Mouse (Mus musculus) erythroblast, embryonic 14.5 days (primary cell): ENCODE measurements around the gene Zfp346. TPM values are rescaled to one million over a fixed set of nuclear protein-coding genes. Genes with fewer than 3 reads are reported as not detected.

Source experiments
- H3K27me3 ChIP-seq: 2 replicates; pipeline ENCODE4 v1.6.1; 2012; ENCODE audit warnings: inconsistent platforms; ENCODE audit not compliant: control insufficient read depth
- H3K36me3 ChIP-seq: 2 replicates; pipeline ENCODE4 v1.6.1; 2012; ENCODE audit warnings: mild to moderate bottlenecking, inconsistent platforms; ENCODE audit not compliant: control insufficient read depth
- H3K4me1 ChIP-seq: 2 replicates; pipeline ENCODE4 v1.6.1; 2012; ENCODE audit warnings: inconsistent platforms; ENCODE audit not compliant: control insufficient read depth
- H3K4me3 ChIP-seq: replicated peaks from 2 replicates; pipeline ENCODE3; 2012; ENCODE audit warnings: moderate library complexity, mild to moderate bottlenecking, inconsistent platforms
- H3K9me3 ChIP-seq: 2 replicates; pipeline ENCODE4 v1.6.1; 2012; ENCODE audit warnings: low read length, inconsistent platforms, mixed read lengths; ENCODE audit not compliant: control insufficient read depth
- GATA1 ChIP-seq: IDR thresholded peaks from 2 replicates; pipeline ENCODE4 v1.6.1; 2012; ENCODE audit warnings: low read length, inconsistent platforms, mixed read lengths
- TAL1 ChIP-seq: IDR thresholded peaks from 3 replicates; pipeline ENCODE4 v1.6.1; 2012; ENCODE audit warnings: low read length, inconsistent platforms, mixed read lengths
- polyA plus RNA-seq: library from polyadenylated mRNA; stranded (reverse); fragments of >175 nt; gene quantifications from 2 replicates; pipeline ENCODE4 v1.2.3, GENCODE M21; 2012

Zfp346 gene
- polyA plus RNA-seq, 1 experiment: 0.61 TPM

DNA sequence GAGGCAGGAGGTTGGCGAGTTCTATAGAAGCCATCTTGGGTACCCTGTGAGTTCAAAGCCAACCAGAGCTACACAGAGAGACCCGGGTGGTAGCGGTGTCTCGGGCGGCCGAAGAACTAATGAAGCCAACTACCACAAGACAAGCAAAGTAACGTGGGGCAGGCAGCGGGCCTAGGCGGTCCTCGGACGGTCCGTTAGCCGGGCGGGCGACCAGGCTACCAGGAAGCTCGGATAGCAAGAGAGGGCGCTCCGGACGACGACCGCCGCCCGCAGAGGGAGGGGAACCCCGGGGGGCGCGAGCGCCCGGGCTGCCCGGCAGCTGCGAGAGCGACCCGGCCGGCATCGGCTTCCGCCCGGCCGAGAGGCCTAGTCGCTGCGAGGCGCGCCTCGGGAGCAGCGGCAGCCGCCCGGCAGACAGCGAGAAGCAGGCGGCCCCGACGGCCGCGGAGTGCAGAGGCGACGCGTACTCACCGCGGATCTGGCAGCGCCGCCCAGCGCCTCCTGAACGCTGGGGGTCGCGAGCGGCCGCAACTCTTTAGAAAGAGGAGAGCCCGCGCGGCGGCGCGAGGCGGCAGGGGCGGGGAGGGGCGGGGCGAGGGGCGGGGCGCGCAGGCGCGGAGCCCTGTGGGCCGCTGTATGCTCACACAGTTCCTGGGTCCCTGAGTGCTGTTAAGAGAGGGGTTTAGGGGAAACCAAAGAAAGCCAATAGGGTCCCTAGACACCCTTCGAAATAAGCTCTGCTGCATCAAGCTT is 5.2 kb upstream of the Zfp346 start, which contains the start of gene Uimc1:
Gene Uimc1 (minus strand): TSS at position 575 of the 753 bp plus-strand sequence.
- peaks cover 2% of the 10 kb centered on the region; the same call in 1 of the 2 replicates for H3K36me3 ChIP-seq
- H3K4me1 ChIP-seq: peaks cover 44% of the 10 kb centered on the region
- peaks cover 7% of the 10 kb centered on the region for H3K9me3 ChIP-seq
- H3K4me3 ChIP-seq: peak within 1 kb of the TSS; percentile 95
- no peak for TF ChIP-seq TAL1
- TF ChIP-seq GATA1: no peak
- H3K27me3 ChIP-seq: no peaks in the 10 kb centered on the region

DNA sequence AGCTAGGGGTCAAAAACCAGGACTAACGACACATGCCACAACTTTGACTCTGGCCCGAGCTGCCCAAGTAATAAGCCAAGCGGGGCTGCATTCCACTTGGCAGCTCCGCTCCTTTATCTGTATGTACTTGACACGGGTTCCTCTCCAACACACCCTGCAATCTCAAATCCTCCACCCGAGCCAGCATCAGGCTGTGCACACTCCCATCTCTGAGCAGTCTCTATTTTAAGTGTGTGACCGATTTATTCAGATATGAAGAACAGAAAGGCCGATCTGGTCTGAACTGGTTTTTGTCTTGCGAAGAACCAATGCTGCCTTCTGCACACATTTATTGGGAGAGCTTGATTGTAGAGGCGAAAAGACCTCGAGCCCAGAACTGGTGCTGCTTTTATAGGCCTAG is 3.5 kb upstream of the Zfp346 start:
- peaks cover 52% of the 10 kb centered on the region for H3K4me1 ChIP-seq

DNA sequence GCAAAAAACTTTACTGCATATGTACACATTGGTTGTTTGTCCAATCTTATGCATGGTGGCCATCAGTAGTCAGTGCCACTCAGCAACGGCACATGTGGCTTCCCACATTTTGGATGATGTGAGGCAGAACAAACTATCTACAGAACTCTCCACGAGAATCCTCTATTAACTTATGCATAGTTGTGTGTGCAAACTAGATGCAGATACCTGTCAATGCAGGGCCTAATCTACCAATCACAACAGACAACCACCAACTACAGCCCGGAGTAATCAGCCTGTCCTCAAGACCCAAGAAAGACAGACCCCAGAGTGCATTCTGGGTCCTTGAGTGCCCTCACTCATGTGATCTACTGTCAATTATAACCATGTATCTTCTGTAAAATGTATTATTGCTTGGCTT is 2.7 kb upstream of the Zfp346 start:
- Histone ChIP-seq H3K9me3 (peaks cover 7% of the 10 kb centered on the region), H3K36me3 (peaks cover 10% of the 10 kb centered on the region), H3K4me1 (peaks cover 58% of the 10 kb centered on the region), H3K27me3 (no peaks in the 10 kb centered on the region), H3K4me3 (no peak overlapping the region)
- TF ChIP-seq GATA1 (no peak), TAL1 (no peak)

More for the DNA sequence above, 3.5 kb upstream of the Zfp346 start:
- H3K4me3 ChIP-seq: no peak overlapping the region
- H3K27me3 ChIP-seq: no peaks in the 10 kb centered on the region
- TF ChIP-seq TAL1 (no peak), GATA1 (no peak)
- peaks cover 7% of the 10 kb centered on the region for H3K9me3 ChIP-seq
- peaks cover 3% of the 10 kb centered on the region for H3K36me3 ChIP-seq

DNA sequence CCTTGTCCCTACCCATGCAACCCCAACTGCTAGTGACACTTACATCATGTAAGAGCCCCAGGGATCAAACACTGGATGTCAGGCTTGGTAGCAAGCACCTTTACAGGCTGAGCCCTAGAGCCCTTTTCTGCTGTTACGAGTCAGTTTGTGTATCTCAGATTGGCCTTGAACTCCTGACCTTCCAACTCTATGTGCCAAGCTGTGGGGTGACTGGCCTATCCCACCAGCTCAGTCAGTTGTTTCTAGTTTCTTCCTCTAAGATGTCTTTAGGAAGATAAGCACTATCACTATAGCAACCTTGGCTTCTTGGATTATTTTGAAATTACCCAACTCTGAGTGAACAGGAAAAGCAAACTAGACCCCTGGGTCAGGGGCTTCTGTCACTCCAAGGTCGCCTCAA is 1.8 kb upstream of the Zfp346 start:
- no peak for TF ChIP-seq GATA1
- TF ChIP-seq TAL1: no peak
- H3K4me1 ChIP-seq: peaks cover 66% of the 10 kb centered on the region
- H3K36me3 ChIP-seq: peaks cover 20% of the 10 kb centered on the region
- H3K4me3 ChIP-seq: no peak overlapping the region
- no peaks in the 10 kb centered on the region for H3K27me3 ChIP-seq
- H3K9me3 ChIP-seq: peaks cover 7% of the 10 kb centered on the region

DNA sequence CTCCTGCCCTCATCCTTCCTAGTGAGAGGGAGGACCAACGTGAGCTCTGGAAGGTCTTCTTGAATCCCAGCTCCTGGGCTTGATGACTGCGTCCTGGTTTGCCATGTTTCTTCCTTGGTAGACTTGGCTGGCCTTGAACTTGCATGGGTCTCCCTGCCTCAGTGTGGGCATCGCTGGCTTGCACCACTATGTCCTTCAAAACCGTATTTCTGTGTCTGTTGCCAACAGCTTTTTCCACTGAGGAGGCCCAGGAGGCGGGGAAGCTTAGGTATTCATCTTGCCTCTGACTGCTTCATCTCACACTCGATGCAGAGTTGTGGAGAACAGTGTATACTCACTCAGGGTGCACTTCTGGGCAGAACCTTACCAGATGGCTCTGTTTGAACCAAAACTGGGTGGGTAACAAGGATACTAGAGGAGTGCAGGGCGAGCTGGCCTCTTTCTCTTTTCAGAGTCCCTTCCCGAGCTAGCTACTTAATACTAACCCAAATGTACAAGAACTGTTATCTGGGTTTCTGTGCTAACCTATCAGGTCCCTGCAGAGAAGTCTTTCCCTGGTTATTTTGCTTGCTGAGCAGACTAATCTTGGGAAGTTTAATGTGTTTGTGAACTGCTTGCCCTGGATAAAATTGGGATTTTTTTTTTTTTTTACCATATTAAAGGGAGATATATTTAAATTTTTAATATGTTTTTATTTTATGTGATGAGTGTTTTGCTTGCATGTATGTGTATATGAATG is 1.0 kb downstream of the Zfp346 start:
- Histone ChIP-seq H3K4me1 (peaks cover 54% of the 10 kb centered on the region), H3K9me3 (peaks cover 7% of the 10 kb centered on the region), H3K36me3 (peaks cover 42% of the 10 kb centered on the region), H3K4me3 (peak overlapping the region; percentile 74), H3K27me3 (no peaks in the 10 kb centered on the region)
- TF ChIP-seq TAL1: no peak
- no peak for TF ChIP-seq GATA1

DNA sequence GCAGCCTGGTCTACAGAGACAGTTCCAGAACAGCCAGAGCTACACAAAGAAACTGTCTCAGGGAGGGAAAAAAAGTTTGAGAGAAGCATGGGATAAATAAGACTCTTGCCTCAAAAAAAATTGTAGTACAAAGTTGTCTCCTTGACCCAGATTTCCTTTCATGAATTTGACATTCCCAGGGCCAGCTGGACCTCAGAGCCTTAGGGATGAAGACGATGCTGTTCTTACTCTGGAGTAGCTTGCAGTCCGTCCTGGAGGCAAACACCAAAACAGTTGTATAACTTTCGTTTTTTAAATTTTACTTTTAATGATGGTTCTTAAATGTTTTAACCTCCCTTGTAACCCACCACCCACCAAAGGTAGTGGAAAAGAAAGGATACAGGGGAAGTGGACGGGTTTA is 2.0 kb downstream of the Zfp346 start:
- no peaks in the 10 kb centered on the region for H3K27me3 ChIP-seq
- peak overlapping the region; percentile 74 for H3K4me3 ChIP-seq
- TF ChIP-seq GATA1 (no peak), TAL1 (no peak)
- H3K9me3 ChIP-seq: no peaks in the 10 kb centered on the region
- peaks cover 50% of the 10 kb centered on the region for H3K4me1 ChIP-seq
- H3K36me3 ChIP-seq: peaks cover 49% of the 10 kb centered on the region

DNA sequence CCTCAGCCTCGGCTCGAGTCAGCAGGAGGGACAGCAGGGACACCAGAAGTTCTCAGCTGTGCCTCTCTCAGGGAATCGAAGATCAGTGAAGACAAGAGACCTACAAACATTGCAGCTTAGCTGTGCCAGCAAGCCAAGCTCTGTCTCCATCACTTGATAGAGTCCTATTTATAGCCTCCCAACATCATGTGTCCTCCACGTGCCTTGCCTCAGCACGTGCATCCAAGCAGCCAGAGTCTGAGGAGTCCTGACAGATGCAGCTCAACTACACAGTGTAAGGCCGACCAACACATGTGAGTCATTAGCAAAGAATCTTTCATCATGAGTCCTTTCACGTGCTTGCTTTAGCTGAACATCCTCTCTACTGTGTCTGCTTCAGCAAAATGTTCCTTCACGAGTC is 2.6 kb downstream of the Zfp346 start:
- no peaks in the 10 kb centered on the region for H3K9me3 ChIP-seq
- no peak overlapping the region for H3K4me3 ChIP-seq
- H3K27me3 ChIP-seq: no peaks in the 10 kb centered on the region
- TF ChIP-seq GATA1: no peak
- no peak for TF ChIP-seq TAL1
- peaks cover 46% of the 10 kb centered on the region for H3K4me1 ChIP-seq
- peaks cover 53% of the 10 kb centered on the region for H3K36me3 ChIP-seq

DNA sequence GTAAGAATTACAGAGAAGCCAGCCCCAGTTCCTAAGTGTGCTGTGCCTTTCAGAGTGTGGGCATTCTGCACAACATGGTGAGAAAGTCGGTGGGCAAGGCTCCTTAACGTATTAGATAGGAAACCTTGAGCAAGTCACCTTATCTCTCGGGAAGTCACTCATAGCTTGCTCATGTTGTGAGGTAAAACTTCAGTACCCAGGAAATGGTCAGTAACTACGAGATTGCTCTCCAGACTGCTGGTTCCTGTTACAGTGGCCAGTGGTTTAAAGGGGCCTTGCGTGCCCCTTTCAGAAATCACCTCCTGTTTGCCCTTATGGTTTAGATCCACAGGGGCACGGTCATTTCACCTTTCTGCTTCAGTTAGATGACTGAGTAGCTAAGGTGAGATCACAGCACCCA is 9.3 kb downstream of the Zfp346 start:
- Histone ChIP-seq H3K36me3 (peaks cover 92% of the 10 kb centered on the region), H3K4me1 (peaks cover 2% of the 10 kb centered on the region; the same call in 1 of the 2 replicates), H3K4me3 (no peak overlapping the region), H3K27me3 (no peaks in the 10 kb centered on the region), H3K9me3 (no peaks in the 10 kb centered on the region)
- TF ChIP-seq GATA1: no peak

DNA sequence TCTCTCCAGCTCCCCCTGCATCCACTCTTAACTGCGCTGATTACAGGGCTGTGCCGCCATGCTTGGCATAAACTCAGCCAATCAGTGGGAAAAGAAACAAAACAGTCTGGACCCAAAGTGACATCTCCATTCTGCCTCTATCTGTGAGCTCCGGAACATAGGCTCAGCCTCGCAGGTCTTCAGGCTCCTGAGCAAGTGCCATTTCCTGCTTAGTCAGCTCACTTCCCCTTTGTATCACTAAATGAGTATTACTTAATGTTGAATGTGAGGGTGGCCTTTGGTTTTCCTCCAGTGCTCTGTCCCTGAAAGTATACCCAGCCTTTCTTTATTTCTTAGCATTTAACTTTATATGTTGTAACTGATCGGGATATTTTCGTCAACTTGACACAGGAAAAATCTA is 19.8 kb downstream of the Zfp346 start:
- Histone ChIP-seq H3K27me3 (no peaks in the 10 kb centered on the region), H3K4me1 (no peaks in the 10 kb centered on the region), H3K9me3 (no peaks in the 10 kb centered on the region), H3K36me3 (peaks cover 93% of the 10 kb centered on the region), H3K4me3 (no peak overlapping the region)
- TF ChIP-seq TAL1: no peak
- no peak for TF ChIP-seq GATA1
